Comparison of ENCODE assay signal across 10 mouse cellular contexts in genomic region chr11:78355471-78356238, GRCm38 (mm10). TPM values are rescaled to one million over a fixed set of nuclear protein-coding genes. Genes with fewer than 3 reads are reported as not detected.
A peak's percentile ranks its signal among the peaks of the same experiment; 100 is the strongest.
DNase-seq lines count a peak whose midpoint lies in the region; ATAC-seq lines count a peak whose summit lies in the region.
"Had no signal": no experiment of that assay in that cellular context is flagged by ENCODE, and none has a peak within 500 bp of the region (broad histone marks: within the 10 kb centered on the region; RNA-seq: fewer than 3 reads in every experiment).

No protein-coding gene starts in this region.

- H3K4me1 ChIP-seq in heart, embryonic 11.5 days (ENCODE audit: control insufficient read depth, insufficient read depth, low read length), result no peaks in the 10 kb centered on the region
- H3K4me1 ChIP-seq in hindbrain, embryonic 16.5 days (ENCODE audit: control insufficient read depth, insufficient read depth, low read depth, low read length), result peaks cover 2% of the 10 kb centered on the region; the same call in 1 of the 2 replicates
- H3K4me1 ChIP-seq: limb, embryonic 12.5 days had no signal

- no peak overlapping the region for H3K4me3 ChIP-seq in heart, embryonic 11.5 days (ENCODE audit: low read depth, low read length)
- H3K4me3 ChIP-seq in hindbrain, embryonic 16.5 days (ENCODE audit: low read length), result no peak overlapping the region
- H3K4me3 ChIP-seq: limb, embryonic 12.5 days had no signal

- 31% methylated on average over 4 of the region's 4 CpGs for WGBS in heart, embryonic 11.5 days (ENCODE audit: insufficient replicate concordance)
- 29% methylated on average over 4 of the region's 4 CpGs for WGBS in hindbrain, embryonic 16.5 days

- no peaks in the 10 kb centered on the region for H3K9me3 ChIP-seq in heart, embryonic 11.5 days (replicated peaks; ENCODE audit: control insufficient read depth, low read length)
- no peaks in the 10 kb centered on the region for H3K9me3 ChIP-seq in hindbrain, embryonic 16.5 days (ENCODE audit: control insufficient read depth, low read length)
- H3K9me3 ChIP-seq: limb, embryonic 12.5 days had no signal

- peaks cover 5% of the 10 kb centered on the region; the same call in 1 of the 2 replicates for H3K27me3 ChIP-seq in heart, embryonic 11.5 days (ENCODE audit: control insufficient read depth, insufficient read depth, low read length)
- H3K27me3 ChIP-seq in hindbrain, embryonic 16.5 days (replicated peaks; ENCODE audit: control insufficient read depth, insufficient read depth, low read length), result no peaks in the 10 kb centered on the region

- H3K36me3 ChIP-seq in heart, embryonic 11.5 days (ENCODE audit: control insufficient read depth, insufficient read depth, low read length), result no peaks in the 10 kb centered on the region
- no peaks in the 10 kb centered on the region for H3K36me3 ChIP-seq in hindbrain, embryonic 16.5 days (ENCODE audit: control insufficient read depth, insufficient read depth, low read length)
- H3K36me3 ChIP-seq: limb, embryonic 12.5 days had no signal

- no peak for ATAC-seq in heart, embryonic 11.5 days (replicated peaks; ENCODE audit: insufficient number of reproducible peaks, low FRiP score, low TSS enrichment)
- ATAC-seq in hindbrain, embryonic 16.5 days, result peak; percentile 56; the same call in 1 of the 2 replicates

- DNase-seq in heart, postnatal 10 days, result peak; percentile 44 to 76
- peak; percentile 72 for DNase-seq in urinary bladder, postnatal 14 days (ENCODE audit: low spot score)
- no peak for DNase-seq in urinary bladder, adult 18-20 months (ENCODE audit: low spot score in 2 of 2)
- DNase-seq in cerebellum, adult 9-11 months, result peak; percentile 57
- peak; percentile 83 for DNase-seq in lung, postnatal 14 days
- peak; percentile 65 for DNase-seq in thymus, postnatal 14 days

- H3K27ac ChIP-seq in heart, embryonic 11.5 days (ENCODE audit: low read depth, low read length), result no peak overlapping the region
- H3K27ac ChIP-seq in hindbrain, embryonic 16.5 days (ENCODE audit: low read depth, low read length), result no peak overlapping the region
- H3K27ac ChIP-seq: limb, embryonic 12.5 days had no signal

- no peak overlapping the region for H3K9ac ChIP-seq in heart, embryonic 11.5 days (ENCODE audit: low read depth, low read length)
- no peak overlapping the region for H3K9ac ChIP-seq in hindbrain, embryonic 16.5 days (ENCODE audit: low read depth, low read length)
- H3K9ac ChIP-seq: limb, embryonic 12.5 days had no signal

- intact Hi-C loops in heart, postnatal 10 days (cut with DNase I), result loop anchor here (5.0 kb wide), 1 partner anchor 97 kb away; no protein-coding TSS in a partner anchor

- no peak overlapping the region for H3K4me2 ChIP-seq in heart, embryonic 11.5 days
- H3K4me2 ChIP-seq in hindbrain, embryonic 16.5 days (ENCODE audit: low read length), result no peak overlapping the region
- H3K4me2 ChIP-seq: limb, embryonic 12.5 days had no signal

RNA-seq across cellular contexts. Expression of gene Unc119, which starts 12.4 kb away (rescaled TPM):
- 10 to 100 TPM in 1 of 2 experiments, 1 to 10 TPM in 1; 9.0 to 10.1 TPM for total RNA-seq in heart, postnatal 10 days (2021)
- 44.9 and 48.1 TPM in 2 replicates for polyA plus RNA-seq in heart, embryonic 11.5 days (2014; fragmentation: Nextera tagmentation; extraction: Ambion mirVana)
- 86.5 and 91.1 TPM in 2 replicates for polyA plus RNA-seq in hindbrain, embryonic 16.5 days (2015; fragmentation: Nextera tagmentation; extraction: Ambion mirVana)

RNA-seq across cellular contexts. Expression of gene Pigs, which starts 27.4 kb away (rescaled TPM):
- total RNA-seq in heart, postnatal 10 days (2021), result 10 to 100 TPM; 26.4 to 26.8 TPM
- polyA plus RNA-seq in heart, embryonic 11.5 days (2014; fragmentation: Nextera tagmentation; extraction: Ambion mirVana), result 58.7 and 61.8 TPM in 2 replicates
- 101 and 107 TPM in 2 replicates for polyA plus RNA-seq in hindbrain, embryonic 16.5 days (2015; fragmentation: Nextera tagmentation; extraction: Ambion mirVana)

RNA-seq across cellular contexts. Expression of gene Foxn1, which starts 30.7 kb away (rescaled TPM):
- not detected for total RNA-seq in heart, postnatal 10 days (2021)
- 0.07 and 0.29 TPM in 2 replicates for polyA plus RNA-seq in heart, embryonic 11.5 days (2014; fragmentation: Nextera tagmentation; extraction: Ambion mirVana)
- not detected in 2 replicates for polyA plus RNA-seq in hindbrain, embryonic 16.5 days (2015; fragmentation: Nextera tagmentation; extraction: Ambion mirVana)
- total RNA-seq: common myeloid progenitor, adult 5-6 weeks had no signal
- polyA plus RNA-seq: limb, embryonic 12.5 days had no signal

RNA-seq across cellular contexts. Expression of gene Aldoc, which starts 32.9 kb away (rescaled TPM):
- total RNA-seq in heart, postnatal 10 days (2021), result 1 to 10 TPM in 1 of 2 experiments, under 1 TPM in 1; 0.81 to 1.1 TPM
- polyA plus RNA-seq in heart, embryonic 11.5 days (2014; fragmentation: Nextera tagmentation; extraction: Ambion mirVana), result 11.2 and 12.4 TPM in 2 replicates
- polyA plus RNA-seq in hindbrain, embryonic 16.5 days (2015; fragmentation: Nextera tagmentation; extraction: Ambion mirVana), result 390 and 562 TPM in 2 replicates

RNA-seq across cellular contexts. Expression of gene Spag5, which starts 54.3 kb away (rescaled TPM):
- 1 to 10 TPM; 8.8 to 9.5 TPM for total RNA-seq in heart, postnatal 10 days (2021)
- 31.7 and 32.8 TPM in 2 replicates for polyA plus RNA-seq in heart, embryonic 11.5 days (2014; fragmentation: Nextera tagmentation; extraction: Ambion mirVana)
- 10.5 and 11.2 TPM in 2 replicates for polyA plus RNA-seq in hindbrain, embryonic 16.5 days (2015; fragmentation: Nextera tagmentation; extraction: Ambion mirVana)

Comparison
In these comparisons a context has a peak if more than half of its experiments do, and no peak if none do; other contexts are left out.
1. DNase-seq: peak in heart, postnatal 10 days (2 of 2), urinary bladder, postnatal 14 days (single experiment), cerebellum, adult 9-11 months (single experiment), lung, postnatal 14 days (single experiment) and thymus, postnatal 14 days (single experiment); none in urinary bladder, adult 18-20 months (0 of 2).